Mouse (Mus musculus) kidney, postnatal 25 days (tissue): ENCODE results near the gene Gm11563.
"Not testable (repeated sequence)": the region's sequence is repeated elsewhere in the genome, so short reads cannot be mapped to it uniquely, and the experiment has no call there.

Experiments
- DNase-seq, 2 experiments: peaks; one replicate each; pipeline ENCODE4 v3.0.0; 2021; ENCODE audit warnings: mixed read lengths in 2 of 2

Gene Gm11563

DNA sequence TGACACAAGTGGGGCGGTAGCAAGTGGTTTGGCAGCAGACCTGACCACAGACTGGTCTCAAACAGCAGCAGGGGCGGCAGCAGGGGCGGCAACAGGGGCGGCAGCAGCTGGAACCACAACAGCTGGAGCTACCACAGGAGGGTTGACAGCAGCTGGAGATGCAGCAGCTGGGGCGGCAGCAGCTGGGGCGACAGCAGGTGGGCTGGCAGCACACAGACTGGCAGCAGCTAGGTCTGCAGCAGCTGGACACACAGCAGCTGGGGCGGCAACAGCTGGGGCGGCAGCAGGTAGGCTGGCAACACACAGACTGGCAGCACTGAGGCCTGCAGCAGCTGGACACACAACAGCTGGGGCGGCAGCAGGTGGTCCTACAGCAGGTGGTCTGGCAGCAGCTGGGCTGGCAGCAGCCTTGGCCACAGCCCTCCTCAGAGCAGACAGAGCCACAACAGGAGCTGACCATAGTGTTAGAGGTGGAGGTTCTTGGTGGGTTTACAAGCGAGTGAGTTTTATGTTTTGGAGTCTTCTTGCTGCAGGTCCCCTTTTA is at the start of gene Gm11563:
TSS of gene Gm11563 (minus strand) at position 494 of the 544 bp plus-strand sequence.
- DNase-seq = not testable (repeated sequence)

DNA sequence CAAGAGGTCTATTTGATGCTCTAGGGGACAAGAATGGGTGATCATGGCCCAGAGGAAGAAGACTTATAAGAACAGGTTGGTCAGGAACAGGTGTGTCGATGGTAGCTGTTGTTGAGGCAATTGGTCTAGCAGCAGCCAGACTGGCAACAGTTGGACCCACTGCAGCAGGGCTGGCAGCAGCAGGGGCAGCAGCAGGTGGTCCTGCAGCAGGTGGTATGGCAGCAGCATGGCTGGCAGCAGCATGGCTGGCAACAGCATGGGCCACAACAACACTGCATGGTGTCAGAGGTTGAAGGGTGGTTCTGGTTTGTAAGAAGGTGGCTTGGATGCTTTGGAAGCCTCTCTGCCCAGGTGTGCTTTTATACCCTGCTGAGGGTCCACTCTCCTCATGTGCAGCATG is 31.7 kb upstream of the Gm11563 start, which contains the start of gene Gm14190:
TSS of gene Gm14190 (minus strand) at position 278 of the 400 bp plus-strand sequence.
- DNase-seq = no peak

DNA sequence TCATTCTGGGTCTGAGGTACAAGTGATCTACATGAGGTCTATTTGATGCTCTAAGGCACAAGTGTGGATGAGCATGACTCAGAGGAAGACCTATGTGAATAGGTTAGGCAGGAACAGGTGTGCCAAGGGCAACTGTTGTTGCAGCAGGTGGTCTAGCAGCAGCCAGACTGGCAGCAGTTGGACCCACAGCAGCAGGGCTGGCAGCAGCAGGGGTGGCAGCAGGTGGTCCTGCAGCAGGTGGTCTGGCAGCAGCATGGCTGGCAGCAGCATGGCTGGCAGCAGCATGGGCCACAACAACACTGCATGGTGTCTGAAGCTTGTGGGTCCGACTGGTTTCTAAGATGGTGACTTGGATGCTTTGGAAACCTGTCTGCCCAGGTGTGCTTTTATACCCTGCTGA is 26.5 kb upstream of the Gm11563 start:
- not testable (repeated sequence) for DNase-seq

DNA sequence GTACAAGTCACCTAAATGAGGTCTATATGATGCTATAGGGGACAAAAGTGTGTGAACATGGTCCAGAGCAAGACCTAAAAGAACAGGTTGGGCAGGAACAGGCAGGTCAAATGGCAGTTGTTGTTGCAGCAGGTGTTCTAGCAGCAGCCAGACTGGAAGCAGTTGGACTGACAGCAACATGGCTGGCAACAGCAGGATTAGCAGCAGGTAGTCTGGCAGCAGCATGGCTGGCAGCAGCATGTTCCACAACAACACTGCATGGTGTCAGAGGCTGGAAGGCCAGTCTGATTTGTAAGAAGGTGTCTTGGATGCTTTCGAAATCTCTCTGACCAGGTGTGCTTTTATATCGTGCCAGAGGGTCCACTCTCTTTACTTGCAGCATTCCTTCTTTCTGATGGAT is 24.7 kb upstream of the Gm11563 start:
- DNase-seq = no peak

DNA sequence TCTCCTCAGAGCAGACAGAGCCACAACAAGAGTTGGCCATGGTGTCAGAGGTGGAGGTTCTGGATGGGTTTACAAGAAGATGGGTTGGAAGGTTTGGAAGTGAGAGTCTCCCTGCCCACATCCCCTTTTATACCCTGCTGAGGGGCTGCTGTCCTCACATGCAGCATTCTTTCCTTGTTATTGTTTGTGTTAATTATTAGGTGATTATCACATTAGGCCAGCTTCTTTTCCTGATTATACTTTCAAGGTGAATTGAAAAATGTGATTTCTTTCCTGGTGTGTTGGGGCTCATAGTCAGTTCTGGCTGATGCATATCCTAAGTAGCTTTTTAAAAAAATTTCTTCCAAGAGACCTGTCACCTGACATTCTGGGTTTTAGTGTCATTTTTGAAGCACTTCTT is 7.1 kb upstream of the Gm11563 start, which contains the start of gene Krtap4-6:
TSS of gene Krtap4-6 (minus strand) at position 101 of the 400 bp plus-strand sequence.
- no peak for DNase-seq

DNA sequence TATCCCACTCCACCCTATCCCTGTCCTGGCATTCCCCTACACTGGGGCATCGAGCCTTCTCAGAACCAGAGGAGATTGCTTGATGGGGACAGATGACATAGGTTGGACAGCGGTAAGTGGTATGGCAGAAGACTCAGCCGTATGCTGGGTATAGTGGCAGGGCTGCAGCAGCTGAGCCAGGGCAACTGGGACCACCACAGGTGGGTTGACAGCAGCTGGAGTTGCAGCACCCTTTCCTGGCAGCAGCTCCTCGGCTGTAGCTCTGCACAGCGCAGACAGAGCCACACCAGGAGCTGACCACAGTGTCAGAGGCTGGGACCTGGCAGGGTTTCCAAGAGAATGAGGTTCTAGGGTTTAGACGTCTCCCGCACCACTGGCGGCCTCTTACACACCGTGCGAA is 4.0 kb upstream of the Gm11563 start:
- no peak for DNase-seq

DNA sequence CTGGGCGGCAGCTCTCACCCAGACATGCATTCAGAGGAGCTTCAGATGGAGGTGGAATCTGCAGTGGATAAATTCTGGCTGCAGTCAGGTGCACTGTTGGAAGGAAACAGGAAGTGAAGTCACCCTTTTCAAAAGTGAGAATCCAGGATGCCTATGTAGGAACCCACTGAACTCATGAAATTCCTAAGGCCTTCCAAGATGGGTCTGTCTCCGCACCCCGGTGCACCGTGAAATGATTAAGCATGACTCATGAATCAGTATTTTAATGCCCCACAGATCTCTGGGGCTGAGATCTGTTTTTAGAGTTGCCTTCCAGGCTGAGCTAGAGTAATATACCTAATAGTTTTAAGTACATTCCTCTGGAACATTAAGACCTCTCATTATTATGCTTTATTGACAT is 496 bp upstream of the Gm11563 start:
- no peak for DNase-seq

DNA sequence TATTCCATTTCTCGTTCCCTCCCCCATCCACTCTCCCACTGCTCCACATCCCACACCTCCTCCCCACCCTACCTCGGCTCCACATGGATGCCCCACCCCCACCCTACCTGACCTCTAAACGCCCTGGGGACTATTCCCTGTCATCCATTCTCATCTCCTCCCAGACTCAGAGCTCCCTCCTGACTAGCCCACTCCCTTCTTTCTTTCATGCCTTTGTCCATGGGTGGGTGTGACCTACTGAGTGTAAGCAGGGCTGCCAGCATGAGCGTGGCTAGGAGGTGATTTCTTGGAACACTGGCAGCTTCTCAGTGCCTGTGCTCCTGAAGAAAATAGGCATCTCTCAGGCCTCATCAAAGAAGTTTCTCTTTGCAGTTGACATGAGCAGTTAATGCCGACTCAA is 1.7 kb downstream of the Gm11563 start:
- DNase-seq = no peak

DNA sequence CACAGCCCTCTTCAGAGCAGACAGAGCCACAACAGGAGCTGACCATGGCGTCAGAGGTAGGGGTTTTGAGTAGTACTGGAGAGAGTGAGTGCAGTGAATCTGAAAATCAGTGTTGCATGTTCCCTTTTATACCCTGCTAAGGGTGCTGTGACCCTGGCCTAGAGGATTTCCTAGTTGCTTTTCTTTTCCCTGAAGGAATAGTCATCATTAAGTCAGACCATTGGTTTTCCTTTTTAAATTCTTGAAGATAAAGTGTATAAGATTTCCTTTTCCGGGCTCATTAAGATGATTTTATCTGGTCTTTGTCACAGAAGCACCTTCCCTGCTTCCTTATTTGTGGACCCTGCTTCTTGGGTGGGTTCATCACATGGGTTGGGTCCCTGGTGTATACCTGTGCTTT is 8.6 kb downstream of the Gm11563 start, which contains the start of gene Gm11555:
TSS of gene Gm11555 (minus strand) at position 101 of the 400 bp plus-strand sequence.
- no peak for DNase-seq

DNA sequence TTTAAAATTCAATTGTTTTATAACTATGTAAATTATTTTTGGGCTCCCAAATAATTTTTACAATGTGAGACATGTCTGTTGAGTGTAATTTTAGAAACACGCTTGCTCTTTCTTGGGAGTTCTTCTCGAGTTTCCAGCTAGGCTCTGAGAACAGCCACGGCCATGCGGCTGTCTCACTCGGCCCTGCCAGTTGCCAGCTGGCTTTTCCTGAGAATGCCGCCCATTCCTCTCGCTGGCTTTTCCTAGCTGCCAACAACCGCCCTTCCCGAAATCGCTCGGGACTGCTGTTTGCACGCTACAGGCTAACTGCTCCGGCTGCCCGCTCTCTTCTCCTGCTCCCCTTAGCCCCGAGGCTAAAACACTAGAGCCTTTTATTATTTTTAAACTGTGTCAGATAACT is 12.3 kb downstream of the Gm11563 start:
- no peak for DNase-seq

DNA sequence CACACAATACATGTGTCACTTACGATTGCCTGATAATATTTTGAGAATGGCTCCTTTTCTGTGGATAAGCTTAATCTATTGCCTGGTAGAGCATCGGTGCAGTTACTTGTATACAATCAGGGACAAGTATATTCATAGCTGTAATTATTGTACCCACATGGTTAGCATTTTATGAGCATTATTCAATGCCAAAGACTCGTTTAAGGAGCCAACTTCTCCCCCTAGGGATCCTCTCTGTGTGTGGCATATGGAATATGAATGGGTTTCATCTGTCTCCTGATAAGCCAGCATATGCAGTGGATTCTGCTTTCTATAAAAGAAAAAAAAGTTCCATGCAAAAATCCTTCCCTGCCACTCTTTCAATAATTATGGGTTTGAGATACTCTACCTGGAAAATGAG is 14.4 kb downstream of the Gm11563 start:
- no peak for DNase-seq

DNA sequence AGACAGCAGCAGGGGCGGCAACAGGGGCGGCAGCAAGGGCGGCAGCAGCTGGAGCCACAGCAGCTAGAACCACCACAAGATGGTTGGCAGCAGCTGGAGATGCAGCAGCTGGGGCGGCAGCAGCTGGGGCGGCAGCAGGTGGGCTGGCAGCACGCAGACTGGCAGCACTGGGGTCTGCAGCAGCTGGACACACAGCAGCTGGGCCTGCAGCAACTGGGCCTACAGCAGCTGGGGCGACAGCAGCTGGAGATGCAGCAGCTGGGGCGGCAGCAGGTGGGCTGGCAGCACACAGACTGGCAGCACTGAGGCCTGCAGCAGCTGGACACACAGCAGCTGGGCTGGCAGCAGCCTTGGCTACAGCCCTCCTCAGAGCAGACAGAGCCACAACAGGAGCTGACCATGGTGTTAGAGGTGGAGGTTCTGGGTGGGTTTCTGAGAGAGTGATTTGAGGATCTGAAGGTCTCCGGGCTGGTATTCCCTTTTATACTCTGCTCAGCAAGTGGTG is 15.1 kb downstream of the Gm11563 start, which contains the start of gene Krtap4-7:
TSS of gene Krtap4-7 (minus strand) at position 455 of the 505 bp plus-strand sequence.
- not testable (repeated sequence) for DNase-seq

DNA sequence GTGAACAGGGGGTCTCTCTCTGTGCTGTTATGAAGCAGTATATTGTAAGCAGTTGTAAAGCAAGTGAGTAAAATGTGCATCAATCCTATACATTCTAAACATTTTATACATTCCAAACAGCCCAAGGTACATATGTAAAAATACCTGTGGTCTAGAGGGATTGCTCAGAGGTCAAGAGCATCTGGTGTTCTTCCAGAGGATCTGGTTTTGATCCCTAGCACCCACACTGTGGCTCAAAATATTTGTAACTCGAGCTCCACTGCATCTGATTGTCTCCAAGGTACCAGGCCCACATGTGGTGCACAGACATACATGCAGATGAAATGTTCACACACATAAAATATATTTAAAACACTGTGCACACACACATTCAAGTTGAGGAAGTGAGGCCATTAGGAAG is 17.8 kb downstream of the Gm11563 start:
- DNase-seq = no peak

DNA sequence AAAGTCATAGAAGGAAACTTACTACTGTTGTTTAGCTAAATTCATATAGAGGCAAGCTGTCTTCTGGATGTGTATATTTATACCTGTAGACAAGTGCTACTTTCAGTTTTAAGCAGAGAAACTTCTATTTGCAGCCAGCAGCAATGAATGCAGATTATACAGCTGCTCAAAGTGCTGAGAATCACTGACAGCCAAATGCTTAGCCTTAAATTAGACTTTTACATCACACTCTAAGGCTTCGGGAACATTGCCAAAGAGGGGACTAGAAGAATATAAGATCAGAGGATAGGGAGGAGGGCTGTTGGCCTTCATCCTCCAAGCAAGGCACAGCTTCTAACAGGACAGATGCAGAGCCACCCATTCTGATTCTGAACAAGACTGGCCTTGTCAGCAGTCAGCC is 21.7 kb downstream of the Gm11563 start:
- DNase-seq = no peak

DNA sequence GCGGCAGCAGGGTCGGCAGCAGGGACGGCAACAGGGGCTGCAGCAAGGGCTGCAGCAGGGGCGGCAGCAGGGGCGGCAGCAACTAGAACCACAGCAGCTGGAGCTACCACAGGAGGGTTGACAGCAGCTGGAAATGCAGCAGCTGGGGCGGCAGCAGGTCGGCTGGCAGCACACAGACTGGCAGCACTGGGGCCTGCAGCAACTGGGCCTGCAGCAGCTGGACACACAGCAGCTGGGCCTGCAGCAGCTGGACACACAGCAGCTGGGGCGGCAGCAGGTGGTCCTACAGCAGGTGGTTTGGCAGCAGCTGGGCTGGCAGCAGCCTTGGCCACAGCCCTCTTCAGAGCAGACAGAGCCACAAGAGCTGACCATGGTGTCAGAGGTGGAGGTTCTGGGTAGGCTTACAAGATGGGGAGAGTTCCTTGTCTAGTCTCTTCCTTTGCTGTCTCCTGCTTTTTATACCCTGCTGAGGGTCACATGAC is 24.1 kb downstream of the Gm11563 start, which contains the start of gene Krtap4-2:
TSS of gene Krtap4-2 (minus strand) at position 432 of the 482 bp plus-strand sequence.
- no peak for DNase-seq

DNA sequence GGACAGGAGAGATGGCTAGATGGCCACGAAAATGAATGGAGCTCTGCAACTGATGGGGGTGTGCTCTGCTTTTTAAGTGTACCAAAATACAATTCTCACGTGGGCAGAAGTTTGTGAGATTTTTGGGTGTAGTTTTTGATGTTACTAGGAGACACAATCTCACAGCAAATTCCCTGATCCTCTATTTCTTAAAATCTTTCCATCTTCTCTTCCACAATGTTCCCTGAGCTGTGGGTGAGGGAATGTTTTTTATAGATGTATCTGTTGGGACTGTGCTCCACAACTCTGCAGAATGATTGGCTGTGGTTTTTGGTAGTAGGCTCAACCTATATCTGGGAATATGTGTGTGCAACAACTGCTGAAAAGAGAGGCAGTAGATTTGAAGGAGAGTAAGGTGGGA is 25.5 kb downstream of the Gm11563 start:
- no peak for DNase-seq

DNA sequence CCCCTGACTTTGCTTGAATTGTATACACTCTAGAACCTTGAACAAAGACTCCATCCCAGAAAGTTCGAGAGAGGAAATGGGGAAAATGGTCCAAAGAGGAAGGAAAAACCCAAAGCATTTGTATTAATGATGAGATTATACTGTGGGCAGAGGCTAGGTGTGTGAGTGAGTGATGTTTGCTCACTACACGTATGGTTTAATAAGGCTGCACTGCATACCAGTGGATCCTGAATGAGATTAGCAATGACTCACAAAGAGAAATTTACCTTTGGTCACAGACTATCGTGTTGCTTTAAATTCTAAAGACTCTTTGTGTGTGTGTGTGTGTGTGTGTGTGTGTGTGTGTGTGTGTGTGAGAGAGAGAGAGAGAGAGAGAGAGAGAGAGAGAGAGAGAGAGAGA is 27.9 kb downstream of the Gm11563 start:
- DNase-seq = no peak

DNA sequence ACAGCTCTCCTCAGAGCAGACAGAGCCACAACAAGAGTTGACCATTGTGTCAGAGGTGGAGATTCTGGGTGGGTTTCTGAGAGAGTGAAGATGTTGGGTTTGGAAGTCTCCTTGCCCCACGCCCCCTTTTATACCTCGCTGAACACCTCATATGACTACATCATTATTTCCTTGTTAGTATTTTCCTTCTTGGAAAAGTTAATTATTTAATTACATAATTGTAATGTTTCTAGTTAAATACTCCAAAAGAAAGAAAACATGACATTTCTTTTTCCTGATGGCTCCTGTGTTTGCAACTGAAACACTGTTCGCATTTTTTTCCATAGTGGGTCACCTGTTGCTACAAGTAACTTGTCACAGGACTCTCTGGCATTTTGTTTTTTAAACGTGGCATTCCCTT is 30.6 kb downstream of the Gm11563 start, which contains the start of gene Krtap4-1:
TSS of gene Krtap4-1 (minus strand) at position 101 of the 400 bp plus-strand sequence.
- no peak for DNase-seq

DNA sequence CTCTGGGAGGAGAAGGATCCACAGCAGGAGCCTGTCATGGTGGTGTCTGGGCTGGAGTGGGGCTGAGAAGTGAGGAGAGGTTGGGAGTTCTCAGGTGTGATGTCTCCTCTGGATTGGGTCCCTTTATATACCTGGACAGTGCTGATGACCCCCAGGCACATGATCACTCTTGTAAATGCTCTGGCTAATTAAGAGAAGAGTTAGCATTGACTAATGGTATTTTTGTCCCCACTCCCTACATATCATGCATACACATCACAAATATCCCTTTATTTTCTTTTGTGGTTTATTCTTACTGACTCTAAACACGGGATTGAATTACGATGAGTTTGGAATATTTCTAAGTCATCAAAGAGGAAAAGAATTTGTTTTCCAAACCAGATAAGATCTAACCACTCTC is 38.4 kb downstream of the Gm11563 start, which contains the start of gene Gm11562:
TSS of gene Gm11562 (minus strand) at position 101 of the 400 bp plus-strand sequence.
- no peak for DNase-seq

DNA sequence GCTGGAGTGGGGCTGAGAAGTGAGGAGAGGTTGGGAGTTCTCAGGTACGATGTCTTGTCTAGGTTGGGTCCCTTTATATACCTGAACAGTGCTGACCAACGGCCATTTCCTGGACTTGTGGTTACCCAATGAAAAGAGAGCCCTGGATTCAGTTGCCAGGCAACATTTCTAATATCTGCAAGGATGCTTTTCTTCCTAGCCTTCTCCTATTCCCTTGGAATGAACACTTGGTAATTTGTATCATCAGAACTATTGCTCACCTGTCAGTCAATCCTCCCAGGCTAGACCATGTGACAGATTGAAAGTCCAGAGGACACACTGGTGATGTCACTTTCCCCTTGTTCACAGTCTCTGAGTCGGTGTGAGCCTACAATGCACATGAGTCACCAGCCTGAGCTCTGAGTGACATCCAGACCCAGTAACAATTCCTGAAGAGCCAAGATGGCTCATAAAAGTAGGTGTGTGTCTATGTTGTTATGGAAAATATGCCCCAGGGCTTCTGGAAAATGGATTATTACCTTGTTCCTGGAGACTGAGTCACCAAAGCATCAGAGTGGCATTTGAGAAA is 43.9 kb downstream of the Gm11563 start, which contains the start of gene Krtap2-4:
TSS of gene Krtap2-4 (minus strand) at position 51 of the 568 bp plus-strand sequence.
- DNase-seq = no peak

DNA sequence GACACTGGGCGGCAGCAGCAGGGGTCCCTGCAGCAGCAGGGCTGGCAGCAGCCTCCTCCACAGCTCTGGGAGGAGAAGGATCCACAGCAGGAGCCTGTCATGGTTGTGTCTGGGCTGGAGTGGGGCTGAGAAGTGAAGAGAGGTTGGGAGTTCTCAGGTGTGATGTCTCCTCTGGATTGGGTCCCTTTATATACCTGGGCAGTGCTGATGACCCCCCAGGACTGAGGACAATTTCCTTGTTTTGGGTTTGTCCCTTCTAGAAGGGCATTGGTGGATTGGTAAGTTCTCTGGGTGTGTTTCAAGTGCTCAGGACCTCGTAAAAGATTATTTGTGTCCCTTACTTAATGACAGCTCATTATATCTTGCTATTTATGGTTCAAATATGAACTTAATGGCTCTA is 48.7 kb downstream of the Gm11563 start, which contains the start of gene Gm11937:
TSS of gene Gm11937 (minus strand) at position 101 of the 400 bp plus-strand sequence.
- DNase-seq = not testable (repeated sequence)

DNA sequence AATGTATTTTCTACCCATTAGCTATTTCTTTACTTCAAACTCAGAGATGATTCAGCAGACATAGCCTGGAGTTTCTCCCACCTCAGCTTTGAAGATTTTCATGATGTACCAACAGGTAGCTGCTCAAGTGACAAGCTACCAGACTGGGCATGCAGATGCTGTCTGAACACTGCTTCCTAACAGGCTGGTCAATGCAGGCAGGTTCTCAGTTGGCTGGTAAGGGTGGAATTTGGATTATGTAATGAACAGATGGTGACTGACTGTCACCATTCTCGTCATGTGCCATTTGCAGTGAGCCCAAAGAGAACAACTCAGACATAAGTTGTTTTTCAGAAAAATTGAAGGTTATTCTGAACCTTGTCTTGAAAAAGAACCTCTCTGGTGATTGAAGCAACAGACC is 49.6 kb downstream of the Gm11563 start:
- no peak for DNase-seq
